Mouse (Mus musculus) gastrocnemius, adult 8-10 months (tissue): ENCODE results near the gene Ddx6. TPM values are rescaled to one million over a fixed set of nuclear protein-coding genes. Genes with fewer than 3 reads are reported as not detected.

Experiments
- DNase-seq, 2 experiments: peaks; one replicate each; pipeline ENCODE4 v3.0.0; 2022; ENCODE audit warnings: low spot score in 2 of 2
- total RNA-seq, 4 experiments: library from RNA; stranded (reverse); gene quantifications; 2 replicates each; pipeline ENCODE4 v1.2.4; 2022

Gene Ddx6
- total RNA-seq, 4 experiments from 2014 or later, result 71.3 to 85.3 (median 74.4) TPM

GRCm38 (mm10) chr9:44640646-44641357 lies 36.1 kb downstream of the Ddx6 start:
- no peak for DNase-seq

- DNase-seq, result no peak
Measured at GRCm38 (mm10) chr9:44641616-44642015, 36.9 kb downstream of the Ddx6 start.

GRCm38 (mm10) chr9:44643103-44643502 lies 38.4 kb downstream of the Ddx6 start:
- no peak for DNase-seq

- DNase-seq, result no peak
Measured at GRCm38 (mm10) chr9:44644186-44644585, 39.5 kb downstream of the Ddx6 start.

- DNase-seq, result peak in 1 of 2 experiments; percentile 43
Measured at GRCm38 (mm10) chr9:44645481-44645880, 40.8 kb downstream of the Ddx6 start.

- no peak for DNase-seq
Measured at GRCm38 (mm10) chr9:44645924-44646323, 41.2 kb downstream of the Ddx6 start.

- DNase-seq, result no peak
Measured at GRCm38 (mm10) chr9:44646366-44646765, 41.7 kb downstream of the Ddx6 start.

GRCm38 (mm10) chr9:44647026-44647425 lies 42.3 kb downstream of the Ddx6 start:
- DNase-seq, result no peak

GRCm38 (mm10) chr9:44647656-44648055 lies 43.0 kb downstream of the Ddx6 start:
- no peak for DNase-seq

- DNase-seq, result no peak
Measured at GRCm38 (mm10) chr9:44648881-44649281, 44.2 kb downstream of the Ddx6 start.

- DNase-seq, result peak; percentile 54 to 69
Measured at GRCm38 (mm10) chr9:44652027-44652426, 47.3 kb downstream of the Ddx6 start.

GRCm38 (mm10) chr9:44653896-44654295 lies 49.2 kb downstream of the Ddx6 start:
- DNase-seq, result no peak

- peak; percentile 44 to 52 for DNase-seq
Measured at GRCm38 (mm10) chr9:44655098-44656066, 50.7 kb downstream of the Ddx6 start.

GRCm38 (mm10) chr9:44663706-44664105 lies 59.0 kb downstream of the Ddx6 start:
- DNase-seq, result no peak

GRCm38 (mm10) chr9:44671416-44671815 lies 66.7 kb downstream of the Ddx6 start:
- no peak for DNase-seq

GRCm38 (mm10) chr9:44672291-44672865 lies 67.7 kb downstream of the Ddx6 start:
- no peak for DNase-seq

- peak in 1 of 2 experiments; percentile 40 for DNase-seq
Measured at GRCm38 (mm10) chr9:44673005-44673404, 68.3 kb downstream of the Ddx6 start, which contains the start of gene Treh. TSS of gene Treh (plus strand) at chr9:44673233.

GRCm38 (mm10) chr9:44678288-44678871 lies 73.7 kb downstream of the Ddx6 start:
- no peak for DNase-seq

- DNase-seq, result no peak
Measured at GRCm38 (mm10) chr9:44679565-44679964, 74.9 kb downstream of the Ddx6 start.

GRCm38 (mm10) chr9:44683046-44683445 lies 78.4 kb downstream of the Ddx6 start:
- no peak for DNase-seq
